ENCODE assay signal across 8 mouse cellular contexts in genomic region chr3:127633080-127634032, GRCm38 (mm10). TPM values are rescaled to one million over a fixed set of nuclear protein-coding genes. Genes with fewer than 3 reads are reported as not detected.
DNase-seq lines count a peak whose midpoint lies in the region; ATAC-seq and TF ChIP-seq lines count a peak whose summit lies in the region.

Gene Neurog2, plus strand, starts transcription at chr3:127633135.

- no peak within 1 kb of the TSS for H3K27ac ChIP-seq in lung, embryonic 14.5 days (ENCODE audit: low read depth)
- H3K27ac ChIP-seq in embryonic fibroblast, embryonic 13.5 days (ENCODE audit: insufficient read depth, low read length) = no peak within 1 kb of the TSS
- H3K27ac ChIP-seq in intestine, embryonic 15.5 days = no peak within 1 kb of the TSS
- peak within 1 kb of the TSS; percentile 92 for H3K27ac ChIP-seq in midbrain, embryonic 12.5 days (replicated peaks)

- H3K27me3 ChIP-seq in lung, embryonic 14.5 days (ENCODE audit: insufficient read depth, low read length) = peaks cover 95% of the 10 kb centered on the region
- peaks cover 79% of the 10 kb centered on the region for H3K27me3 ChIP-seq in intestine, embryonic 15.5 days (replicated peaks)
- H3K27me3 ChIP-seq in midbrain, embryonic 12.5 days = peaks cover 88% of the 10 kb centered on the region

- DNase-seq in lung, embryonic 14.5 days = peak; percentile 44
- no peak for DNase-seq in lung, postnatal 25 days (ENCODE audit: low spot score)
- DNase-seq in T-cell, adult 2 months (ENCODE audit: low spot score) = peak; percentile 36
- DNase-seq in urinary bladder, postnatal 14 days (ENCODE audit: low spot score) = no peak
- DNase-seq in ovary, adult 18-20 months (ENCODE audit: low spot score) = no peak

- TF ChIP-seq POLR2A in embryonic fibroblast, embryonic 13.5 days (IDR thresholded peaks at IDR 0.05; ENCODE audit: low read depth, low read length) = no peak

- no peak within 1 kb of the TSS for H3K9ac ChIP-seq in lung, embryonic 14.5 days
- no peak within 1 kb of the TSS for H3K9ac ChIP-seq in intestine, embryonic 15.5 days
- peak within 1 kb of the TSS; percentile 77 for H3K9ac ChIP-seq in midbrain, embryonic 12.5 days (replicated peaks)

- peak within 1 kb of the TSS; percentile 41 for H3K4me3 ChIP-seq in lung, embryonic 14.5 days (ENCODE audit: low read depth, low read length)
- H3K4me3 ChIP-seq in embryonic fibroblast, embryonic 13.5 days (ENCODE audit: insufficient read depth, low read length) = peak within 1 kb of the TSS; percentile 14
- peak within 1 kb of the TSS; percentile 42 for H3K4me3 ChIP-seq in intestine, embryonic 15.5 days (replicated peaks)
- peak within 1 kb of the TSS; percentile 58 for H3K4me3 ChIP-seq in midbrain, embryonic 12.5 days

- no peaks in the 10 kb centered on the region for H3K9me3 ChIP-seq in lung, embryonic 14.5 days (ENCODE audit: low read depth, low read length)
- H3K9me3 ChIP-seq in intestine, embryonic 15.5 days = no peaks in the 10 kb centered on the region
- H3K9me3 ChIP-seq in midbrain, embryonic 12.5 days = no peaks in the 10 kb centered on the region

- peaks cover 13% of the 10 kb centered on the region for H3K4me1 ChIP-seq in lung, embryonic 14.5 days (ENCODE audit: insufficient read depth)
- no peaks in the 10 kb centered on the region for H3K4me1 ChIP-seq in embryonic fibroblast, embryonic 13.5 days (ENCODE audit: control insufficient read depth, insufficient read depth, low read length)
- peaks cover 27% of the 10 kb centered on the region for H3K4me1 ChIP-seq in intestine, embryonic 15.5 days (replicated peaks)
- peaks cover 48% of the 10 kb centered on the region for H3K4me1 ChIP-seq in midbrain, embryonic 12.5 days

- H3K4me2 ChIP-seq in lung, embryonic 14.5 days = peak within 1 kb of the TSS; percentile 76
- H3K4me2 ChIP-seq in intestine, embryonic 15.5 days (replicated peaks) = peak within 1 kb of the TSS; percentile 77
- peak within 1 kb of the TSS; percentile 70 for H3K4me2 ChIP-seq in midbrain, embryonic 12.5 days (replicated peaks)

- H3K36me3 ChIP-seq in lung, embryonic 14.5 days (ENCODE audit: insufficient read depth) = no peaks in the 10 kb centered on the region
- H3K36me3 ChIP-seq in intestine, embryonic 15.5 days = no peaks in the 10 kb centered on the region
- H3K36me3 ChIP-seq in midbrain, embryonic 12.5 days = no peaks in the 10 kb centered on the region

- WGBS in lung, embryonic 14.5 days = under 1% methylated on average over 90 of the region's 92 CpGs
- under 1% methylated on average over 91 of the region's 92 CpGs for WGBS in intestine, embryonic 15.5 days
- whole genome bisulfite sequencing in midbrain, embryonic 12.5 days = under 1% methylated on average over 92 of the region's 92 CpGs

- ATAC-seq in lung, embryonic 14.5 days (ENCODE audit: insufficient read depth) = peak; percentile 42
- ATAC-seq in intestine, embryonic 15.5 days = peak; percentile 42
- ATAC-seq in midbrain, embryonic 12.5 days (ENCODE audit: low FRiP score, low read depth) = peak; percentile 61

- TF ChIP-seq CTCF in lung, embryonic 14.5 days (IDR thresholded peaks at IDR 0.05; ENCODE audit: low read depth) = no peak
- no peak for TF ChIP-seq CTCF in embryonic fibroblast, embryonic 13.5 days (IDR thresholded peaks at IDR 0.05; ENCODE audit: borderline replicate concordance, insufficient read depth, low read length)

RNA-seq across cellular contexts. Expression of gene Neurog2, which starts in this region (rescaled TPM):
- polyA plus RNA-seq in lung, embryonic 14.5 days (2014; fragmentation: Nextera tagmentation; extraction: Ambion mirVana) = not detected in 2 replicates
- polyA plus RNA-seq in embryonic fibroblast, embryonic 13.5 days (2011; ENCODE audit: insufficient read length, low read depth, missing spikeins) = not detected in 2 replicates
- 0.19 TPM in 1 of 2 replicates, not detected in the other for polyA plus RNA-seq in intestine, embryonic 15.5 days (2015; fragmentation: Nextera tagmentation; extraction: Ambion mirVana)
- polyA plus RNA-seq in midbrain, embryonic 12.5 days (2016; fragmentation: Nextera tagmentation; extraction: Ambion mirVana) = 83.0 and 155 TPM in 2 replicates

Comparison
In these comparisons a context has a peak if more than half of its experiments do, and no peak if none do; other contexts are left out.
1. RNA of gene Neurog2 (polyA plus RNA-seq): 83.0 to 155 TPM in midbrain, embryonic 12.5 days; 0.19 TPM in intestine, embryonic 15.5 days, not detected in lung, embryonic 14.5 days and not detected in embryonic fibroblast, embryonic 13.5 days; every median in the first group is over 10 times any median in the second.
2. Peak in DNase-seq, ATAC-seq, H3K4me3 ChIP-seq and H3K4me2 ChIP-seq in lung, embryonic 14.5 days; RNA of the gene not detected or under 1 TPM.
3. Peak in ATAC-seq, H3K4me3 ChIP-seq and H3K4me2 ChIP-seq in intestine, embryonic 15.5 days; RNA of the gene not detected or under 1 TPM.
4. Peak in every context shown above with its lines, with median percentiles within 50 percentile points of each other: ATAC-seq, H3K4me2 ChIP-seq and H3K4me3 ChIP-seq.